Mouse (Mus musculus) E14TG2a.4 (cell line): ENCODE measurements around the gene Rragd.
"Not testable (repeated sequence)": the region's sequence is repeated elsewhere in the genome, so short reads cannot be mapped to it uniquely, and the experiment has no call there.

Experiments
- H3K27me3 ChIP-seq: 2 replicates; pipeline ENCODE4 v1.6.1; 2014; ENCODE audit warnings: low read length, control low read depth; ENCODE audit not compliant: insufficient read depth
- H3K36me3 ChIP-seq: 2 replicates; pipeline ENCODE4 v1.6.1; 2014; ENCODE audit warnings: low read length, control low read depth; ENCODE audit not compliant: insufficient read depth
- H3K4me1 ChIP-seq: replicated peaks from 2 replicates; pipeline ENCODE4 v1.6.1; 2014; ENCODE audit warnings: low read depth, low read length, control low read depth
- H3K4me3 ChIP-seq: replicated peaks from 2 replicates; pipeline ENCODE4 v1.5.1; 2014; ENCODE audit warnings: mild to moderate bottlenecking, low read length
- H3K9me3 ChIP-seq: 2 replicates; pipeline ENCODE4 v1.6.1; 2014; ENCODE audit warnings: low read length, control low read depth
- CTCF ChIP-seq: conservative IDR thresholded peaks from 2 replicates; pipeline ENCODE4 v1.5.1; 2014; ENCODE audit warnings: low read length
- NANOG ChIP-seq: IDR thresholded peaks from 2 replicates; pipeline ENCODE4 v1.6.1; 2014; ENCODE audit warnings: borderline replicate concordance, low read length, mixed read lengths
- POU5F1 ChIP-seq: IDR thresholded peaks from 2 replicates; pipeline ENCODE4 v1.6.1; 2014; ENCODE audit warnings: low read length, borderline replicate concordance

The Rragd gene

GRCm38 (mm10) chr4:32951035-32951940, 31.5 kb upstream of the Rragd start:
- Histone ChIP-seq H3K27me3 (peaks cover 19% of the 10 kb centered on the region), H3K36me3 (no peaks in the 10 kb centered on the region), H3K4me1 (peaks cover 70% of the 10 kb centered on the region), H3K4me3 (peak overlapping the region; percentile 92), H3K9me3 (no peaks in the 10 kb centered on the region)
- no peak for TF ChIP-seq POU5F1
- TF ChIP-seq NANOG = no peak
- no peak; the same call in 1 of the 2 replicates for TF ChIP-seq CTCF

GRCm38 (mm10) chr4:32952681-32953080, 30.2 kb upstream of the Rragd start:
- Histone ChIP-seq H3K4me3 (no peak overlapping the region), H3K27me3 (peaks cover 19% of the 10 kb centered on the region), H3K36me3 (no peaks in the 10 kb centered on the region), H3K4me1 (peaks cover 79% of the 10 kb centered on the region), H3K9me3 (no peaks in the 10 kb centered on the region)
- TF ChIP-seq NANOG (no peak), POU5F1 (no peak), CTCF (no peak)

- H3K27me3 ChIP-seq = peaks cover 9% of the 10 kb centered on the region
- no peaks in the 10 kb centered on the region for H3K36me3 ChIP-seq
- no peak for TF ChIP-seq POU5F1
- TF ChIP-seq CTCF = no peak
- peak; percentile 52; the same call in 1 of the 2 replicates for TF ChIP-seq NANOG
- peaks cover 47% of the 10 kb centered on the region for H3K4me1 ChIP-seq
- no peaks in the 10 kb centered on the region for H3K9me3 ChIP-seq
- no peak overlapping the region for H3K4me3 ChIP-seq
Measured at GRCm38 (mm10) chr4:32956423-32956822, 26.4 kb upstream of the Rragd start.

- Histone ChIP-seq H3K36me3 (no peaks in the 10 kb centered on the region), H3K9me3 (0 out of 2 replicates have a peak, but pooled peaks cover 5% of the 10 kb centered on the region), H3K4me1 (peaks cover 12% of the 10 kb centered on the region), H3K27me3 (peaks cover 4% of the 10 kb centered on the region; the same call in 1 of the 2 replicates), H3K4me3 (no peak overlapping the region)
- TF ChIP-seq POU5F1 (no peak), CTCF (no peak), NANOG (no peak)
Measured at GRCm38 (mm10) chr4:32961394-32961793, 21.4 kb upstream of the Rragd start.

GRCm38 (mm10) chr4:32964619-32965018, 18.2 kb upstream of the Rragd start:
- peaks cover 15% of the 10 kb centered on the region for H3K9me3 ChIP-seq
- not testable (repeated sequence) for H3K27me3 ChIP-seq, H3K4me1 ChIP-seq, H3K36me3 ChIP-seq
- H3K4me3 ChIP-seq = peak overlapping the region; percentile 51

GRCm38 (mm10) chr4:32977331-32977730, 5.5 kb upstream of the Rragd start:
- H3K9me3 ChIP-seq = peaks cover 31% of the 10 kb centered on the region
- peaks cover 7% of the 10 kb centered on the region for H3K27me3 ChIP-seq
- H3K4me1 ChIP-seq = peaks cover 32% of the 10 kb centered on the region
- no peaks in the 10 kb centered on the region for H3K36me3 ChIP-seq
- TF ChIP-seq POU5F1 (no peak), NANOG (no peak)
- no peak overlapping the region for H3K4me3 ChIP-seq

GRCm38 (mm10) chr4:32980061-32980460, 2.8 kb upstream of the Rragd start:
- TF ChIP-seq POU5F1 (no peak), CTCF (no peak), NANOG (no peak)
- Histone ChIP-seq H3K36me3 (no peaks in the 10 kb centered on the region), H3K9me3 (peaks cover 7% of the 10 kb centered on the region), H3K27me3 (peaks cover 14% of the 10 kb centered on the region), H3K4me3 (no peak overlapping the region), H3K4me1 (peaks cover 47% of the 10 kb centered on the region)

GRCm38 (mm10) chr4:32981617-32982016, 1.2 kb upstream of the Rragd start:
- Histone ChIP-seq H3K4me3 (0 out of 2 replicates have a peak overlapping the region, but pooled peaks have one; percentile 5), H3K9me3 (no peaks in the 10 kb centered on the region), H3K36me3 (no peaks in the 10 kb centered on the region), H3K27me3 (peaks cover 14% of the 10 kb centered on the region), H3K4me1 (peaks cover 63% of the 10 kb centered on the region)
- TF ChIP-seq CTCF (no peak), POU5F1 (no peak), NANOG (no peak)
